Comparison of ENCODE assay signal across 16 mouse cellular contexts in genomic region chr17:78326381-78326780, GRCm38 (mm10).
DNase-seq lines count a peak whose midpoint lies in the region; ATAC-seq and TF ChIP-seq lines count a peak whose summit lies in the region.
"Had no signal": no experiment of that assay in that cellular context is flagged by ENCODE, and none has a peak within 500 bp of the region (broad histone marks: within the 10 kb centered on the region; RNA-seq: fewer than 3 reads in every experiment).

No protein-coding gene starts in this region.

- no peaks in the 10 kb centered on the region for H3K27me3 ChIP-seq in kidney, adult 2 months (replicated peaks; ENCODE audit: control insufficient read depth, insufficient read depth, low read length)
- no peaks in the 10 kb centered on the region for H3K27me3 ChIP-seq in kidney, embryonic 15.5 days
- H3K27me3 ChIP-seq in heart, embryonic 13.5 days (replicated peaks): peaks cover 19% of the 10 kb centered on the region; the same call in 1 of the 2 replicates
- H3K27me3 ChIP-seq in limb, embryonic 10.5 days (ENCODE audit: low read depth, poor library complexity, severe bottlenecking): no peaks in the 10 kb centered on the region
- H3K27me3 ChIP-seq: embryonic facial prominence, embryonic 15.5 days had no signal

- no peak for ATAC-seq in kidney, embryonic 15.5 days (replicated peaks; ENCODE audit: low FRiP score)
- ATAC-seq in heart, embryonic 13.5 days (ENCODE audit: extremely low read depth, insufficient number of reproducible peaks, low FRiP score, low TSS enrichment): no peak

- H3K4me2 ChIP-seq in kidney, embryonic 15.5 days: no peak overlapping the region
- no peak overlapping the region for H3K4me2 ChIP-seq in heart, embryonic 13.5 days
- H3K4me2 ChIP-seq: embryonic facial prominence, embryonic 15.5 days had no signal

- no peak for TF ChIP-seq CTCF in kidney, adult 2 months (conservative IDR thresholded peaks at IDR 0.05; ENCODE audit: insufficient read depth, insufficient read length, low read depth, low read length)

- no peaks in the 10 kb centered on the region for H3K36me3 ChIP-seq in kidney, adult 2 months (ENCODE audit: control insufficient read depth, insufficient read depth, low read length)
- peaks cover 8% of the 10 kb centered on the region for H3K36me3 ChIP-seq in kidney, embryonic 15.5 days
- no peaks in the 10 kb centered on the region for H3K36me3 ChIP-seq in heart, embryonic 13.5 days
- no peaks in the 10 kb centered on the region for H3K36me3 ChIP-seq in limb, embryonic 10.5 days
- H3K36me3 ChIP-seq: embryonic facial prominence, embryonic 15.5 days had no signal

- H3K4me3 ChIP-seq in kidney, adult 2 months (ENCODE audit: insufficient read depth, low read depth, low read length): no peak overlapping the region
- H3K4me3 ChIP-seq in kidney, embryonic 15.5 days (replicated peaks): no peak overlapping the region
- H3K4me3 ChIP-seq in heart, embryonic 13.5 days: no peak overlapping the region
- no peak overlapping the region for H3K4me3 ChIP-seq in limb, embryonic 10.5 days
- H3K4me3 ChIP-seq: embryonic facial prominence, embryonic 15.5 days; layer of hippocampus, adult 2 months had no signal

- peaks cover 7% of the 10 kb centered on the region; the same call in 1 of the 2 replicates for H3K4me1 ChIP-seq in kidney, adult 2 months (ENCODE audit: control insufficient read depth, insufficient read depth, low read length)
- peaks cover 28% of the 10 kb centered on the region for H3K4me1 ChIP-seq in kidney, embryonic 15.5 days
- H3K4me1 ChIP-seq in heart, embryonic 13.5 days: peaks cover 49% of the 10 kb centered on the region
- 0 out of 2 replicates have a peak, but pooled peaks cover 4% of the 10 kb centered on the region for H3K4me1 ChIP-seq in limb, embryonic 10.5 days
- H3K4me1 ChIP-seq: embryonic facial prominence, embryonic 15.5 days had no signal

- H3K9me3 ChIP-seq in kidney, embryonic 15.5 days (replicated peaks): no peaks in the 10 kb centered on the region
- no peaks in the 10 kb centered on the region for H3K9me3 ChIP-seq in heart, embryonic 13.5 days
- H3K9me3 ChIP-seq in limb, embryonic 10.5 days (replicated peaks): no peaks in the 10 kb centered on the region
- H3K9me3 ChIP-seq: embryonic facial prominence, embryonic 15.5 days had no signal

- peak; percentile 14 to 34 for DNase-seq in adrenal gland, postnatal 36 days
- DNase-seq in adrenal gland, postnatal 25 days: no peak
- peak; percentile 30 for DNase-seq in kidney, adult 2 months
- DNase-seq in 416B (ENCODE audit: low read depth): peak; percentile 30
- no peak for DNase-seq in layer of hippocampus, postnatal 14 days (ENCODE audit: low spot score in 2 of 2)
- DNase-seq in limb, embryonic 10.5 days (ENCODE audit: low spot score): no peak
- DNase-seq: B cell, adult 2 months; cerebellum, adult 11-12 months; gastrocnemius, postnatal 25 days; right cerebral cortex, postnatal 14 days had no signal

- WGBS in kidney, adult 2 months: 63% methylated on average over 2 of the region's 2 CpGs
- 58% methylated on average over 2 of the region's 2 CpGs for WGBS in kidney, embryonic 15.5 days
- 69% methylated on average over 2 of the region's 2 CpGs for WGBS in heart, embryonic 13.5 days
- 87% methylated on average over 2 of the region's 2 CpGs for WGBS in limb, embryonic 10.5 days

- H3K27ac ChIP-seq in kidney, adult 2 months (ENCODE audit: insufficient read depth, low read depth, low read length): no peak overlapping the region; the same call in 1 of the 2 replicates
- H3K27ac ChIP-seq in kidney, embryonic 15.5 days: no peak overlapping the region
- peak overlapping the region; percentile 24; the same call in 1 of the 2 replicates for H3K27ac ChIP-seq in heart, embryonic 13.5 days (replicated peaks)
- H3K27ac ChIP-seq in limb, embryonic 10.5 days: no peak overlapping the region
- H3K27ac ChIP-seq: embryonic facial prominence, embryonic 15.5 days; layer of hippocampus, adult 2 months; liver, embryonic 14.5 days; macrophage had no signal

- H3K9ac ChIP-seq in kidney, embryonic 15.5 days: no peak overlapping the region
- H3K9ac ChIP-seq in heart, embryonic 13.5 days: no peak overlapping the region
- H3K9ac ChIP-seq: embryonic facial prominence, embryonic 15.5 days; liver, embryonic 14.5 days had no signal

- no peak for TF ChIP-seq POLR2A in kidney, adult 2 months (IDR thresholded peaks at IDR 0.05; ENCODE audit: low read depth, low read length)

Comparison
In these comparisons a context has a peak if more than half of its experiments do, and no peak if none do; other contexts are left out.
1. DNase-seq: peak in adrenal gland, postnatal 36 days (2 of 2), kidney, adult 2 months (single experiment) and 416B (single experiment); none in adrenal gland, postnatal 25 days (single experiment), layer of hippocampus, postnatal 14 days (0 of 2) and limb, embryonic 10.5 days (single experiment).